Mouse (Mus musculus) urinary bladder, postnatal 14 days (tissue): Measurements from ENCODE around the gene Tmem135.

Experiments used
- DNase-seq: peaks from one replicate; pipeline ENCODE4 v3.0.0; 2021; ENCODE audit warnings: low spot score

Tmem135 gene

DNA sequence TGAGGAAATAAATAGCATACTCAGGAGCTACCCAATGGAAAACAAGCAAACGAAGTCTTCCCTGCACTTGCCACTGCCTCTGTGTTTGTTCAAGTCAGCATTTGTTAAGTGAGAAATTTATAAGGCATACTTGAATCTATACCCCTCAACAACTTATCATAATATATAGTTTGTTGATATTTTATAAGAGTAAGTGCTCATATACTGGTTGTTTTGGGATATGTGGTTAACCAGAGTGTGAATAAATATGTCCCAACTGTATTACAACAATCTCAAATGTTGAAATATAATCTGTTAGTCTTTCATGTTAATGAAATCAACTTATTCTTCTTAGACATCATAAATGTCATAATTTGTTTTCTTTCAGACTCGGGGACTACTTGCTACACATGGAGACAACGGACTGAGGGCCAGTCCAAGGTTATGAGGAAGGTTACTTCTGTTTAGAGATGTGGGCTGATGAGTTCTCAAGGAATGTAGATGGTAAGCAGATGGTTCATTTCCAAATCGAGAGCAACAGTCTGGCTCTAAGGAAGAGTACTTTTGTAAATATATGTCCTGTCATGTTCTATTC lies 152.1 kb downstream of the Tmem135 start:
- no peak for DNase-seq

DNA sequence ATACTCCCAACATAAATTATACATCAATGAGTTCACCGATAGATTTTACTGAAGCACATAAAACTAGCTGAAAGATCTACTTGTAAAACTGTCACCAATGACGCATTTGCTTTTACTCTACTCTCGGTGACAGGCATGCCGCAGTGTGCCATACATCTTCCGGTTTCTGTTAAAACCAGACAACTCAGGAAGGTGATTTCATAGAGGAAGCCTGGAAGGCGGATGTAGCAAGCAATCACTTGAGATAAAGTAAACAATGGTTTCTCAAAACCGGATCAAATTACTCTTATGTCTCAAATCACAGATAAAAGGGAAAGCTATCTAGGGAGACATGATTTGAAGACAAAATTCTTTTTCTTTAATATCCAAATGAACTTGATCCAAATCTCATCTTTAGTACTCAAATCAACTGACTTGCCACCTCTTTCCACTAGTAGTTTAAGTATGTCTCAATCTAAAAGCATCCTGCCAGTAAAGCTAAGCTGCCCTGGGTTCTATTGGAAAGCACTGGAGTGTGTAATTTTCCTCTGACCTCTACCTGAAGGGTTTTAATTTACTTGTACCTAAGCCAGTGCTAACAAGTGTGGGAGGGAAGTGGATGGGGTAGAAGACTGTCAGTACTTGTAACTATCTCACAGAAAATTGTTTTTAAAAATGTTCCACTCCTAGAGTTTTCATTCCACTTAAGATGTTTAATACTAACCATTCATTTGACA lies 155.7 kb downstream of the Tmem135 start:
- DNase-seq = no peak

GRCm38 (mm10) chr7:89247012-89247710 lies 156.9 kb downstream of the Tmem135 start:
- DNase-seq = no peak

DNA sequence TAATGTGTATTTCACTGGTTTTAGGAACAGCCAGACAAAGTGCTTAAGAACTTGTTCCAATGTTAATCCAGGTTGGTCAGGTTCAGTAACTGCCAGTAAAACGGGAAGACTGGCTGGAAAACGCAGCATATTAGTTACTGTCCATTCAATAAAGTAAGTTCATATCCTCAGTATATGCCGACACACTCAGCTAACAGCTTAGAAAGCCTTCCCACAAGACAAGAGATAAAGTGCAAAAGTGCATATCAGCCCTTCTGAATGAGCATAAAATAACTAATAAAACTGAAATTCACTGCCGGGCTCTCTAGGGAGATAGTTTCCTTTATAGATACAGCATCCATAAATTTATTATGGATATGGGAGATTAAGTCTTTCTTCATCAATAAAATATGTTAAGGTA lies 161.5 kb downstream of the Tmem135 start:
- DNase-seq = no peak

- no peak for DNase-seq
These were observed 161.9 kb downstream of the Tmem135 start for GRCm38 (mm10) chr7:89242143-89242542.

GRCm38 (mm10) chr7:89239592-89239991 lies 164.4 kb downstream of the Tmem135 start:
- DNase-seq = no peak

GRCm38 (mm10) chr7:89236592-89236991 lies 167.4 kb downstream of the Tmem135 start:
- DNase-seq = no peak

DNA sequence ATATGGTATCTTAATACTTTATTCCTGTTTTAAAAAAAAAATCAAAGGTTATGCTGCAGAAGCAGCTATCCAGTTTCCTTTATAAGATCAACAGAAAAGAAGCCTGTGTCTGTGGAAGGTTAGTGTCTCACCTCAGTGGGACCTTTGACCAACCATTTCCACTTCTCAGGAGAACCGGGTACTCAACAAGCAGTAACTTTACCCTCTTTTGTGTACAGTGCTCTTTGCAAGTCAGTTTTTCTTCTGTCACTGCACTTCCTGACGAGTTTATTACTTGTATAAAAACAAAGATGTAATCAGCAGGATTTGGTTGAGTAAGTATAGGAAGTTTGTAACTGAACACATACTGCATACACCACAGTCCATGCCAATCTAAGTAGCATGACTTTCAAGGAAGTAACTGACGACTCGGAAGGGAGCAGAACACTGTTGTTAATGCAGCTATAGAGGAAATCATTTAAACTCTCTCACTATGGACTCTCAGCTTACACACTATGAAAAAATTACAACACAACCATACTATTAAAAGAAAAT lies 168.0 kb downstream of the Tmem135 start:
- DNase-seq = no peak

DNA sequence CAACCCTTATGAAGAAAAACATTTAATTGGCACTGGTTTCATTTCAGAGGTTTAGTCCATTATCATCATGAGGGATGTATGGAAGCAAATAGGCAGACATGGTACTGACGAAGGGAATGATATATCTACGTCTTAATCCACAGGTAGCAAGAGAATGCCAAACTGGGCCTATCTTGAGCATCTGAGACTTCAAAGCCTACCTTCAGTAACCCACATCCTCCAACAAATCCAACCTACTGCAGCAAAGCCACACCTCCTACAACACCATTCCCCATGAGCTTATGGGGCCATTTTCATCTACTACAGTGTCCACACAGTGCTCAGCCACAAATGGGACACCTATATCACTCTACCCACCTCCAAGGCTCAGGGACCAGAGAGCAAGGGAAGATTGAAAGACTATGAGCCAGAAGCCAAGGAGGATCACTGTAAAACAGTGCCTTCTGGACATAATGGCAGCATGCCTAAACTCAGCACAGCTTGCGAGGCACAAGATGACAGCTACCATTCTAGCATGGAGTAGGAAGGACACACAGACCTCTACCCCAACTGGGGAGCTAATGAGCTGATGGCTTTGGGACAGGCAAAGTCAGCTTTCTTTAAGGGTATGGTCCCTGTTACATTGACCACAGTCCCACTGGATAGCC lies 171.4 kb downstream of the Tmem135 start:
- DNase-seq = no peak

GRCm38 (mm10) chr7:89231200-89231790 lies 172.7 kb downstream of the Tmem135 start:
- no peak for DNase-seq

DNA sequence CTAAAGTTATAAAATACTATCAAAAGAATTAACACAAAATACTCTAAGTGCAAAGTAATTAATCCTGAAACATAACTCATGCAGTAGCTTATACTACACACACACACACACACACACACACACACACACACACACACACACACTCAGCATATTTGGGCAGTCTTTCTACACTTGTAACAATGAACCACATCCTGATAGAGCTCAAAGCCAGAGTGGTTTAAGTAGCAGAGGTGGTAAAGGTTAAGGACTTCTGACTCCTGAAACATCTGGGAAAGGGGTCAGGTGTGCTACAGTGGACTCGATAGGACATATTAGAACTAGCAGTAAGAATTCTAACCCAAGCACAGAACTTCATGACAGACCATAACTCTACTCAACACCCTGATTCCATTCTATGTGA lies 181.4 kb downstream of the Tmem135 start:
- no peak for DNase-seq

GRCm38 (mm10) chr7:89216628-89217027 lies 187.4 kb downstream of the Tmem135 start:
- DNase-seq = no peak

GRCm38 (mm10) chr7:89216118-89216517 lies 187.9 kb downstream of the Tmem135 start:
- DNase-seq = no peak

GRCm38 (mm10) chr7:89215714-89216113 lies 188.3 kb downstream of the Tmem135 start:
- DNase-seq = no peak

DNA sequence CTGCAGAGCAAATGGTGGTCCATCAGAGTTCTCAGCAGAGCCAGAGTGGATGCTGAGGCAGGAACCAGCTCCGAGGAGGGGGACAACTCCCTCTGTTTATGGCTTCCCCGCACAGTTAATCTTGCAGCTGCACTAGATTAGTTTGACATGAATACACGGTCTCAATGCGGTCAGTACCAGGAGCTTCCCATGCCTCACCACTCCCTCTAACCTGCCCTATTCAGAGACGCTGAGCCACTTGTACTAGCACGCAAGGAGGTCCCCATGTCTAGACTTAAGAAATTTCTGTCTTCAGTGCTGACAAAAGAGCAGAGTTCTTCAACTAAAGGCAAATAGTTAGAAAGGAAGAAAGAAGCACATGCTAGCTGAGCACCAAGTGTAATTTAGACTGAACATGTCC lies 193.5 kb downstream of the Tmem135 start:
- DNase-seq = no peak

DNA sequence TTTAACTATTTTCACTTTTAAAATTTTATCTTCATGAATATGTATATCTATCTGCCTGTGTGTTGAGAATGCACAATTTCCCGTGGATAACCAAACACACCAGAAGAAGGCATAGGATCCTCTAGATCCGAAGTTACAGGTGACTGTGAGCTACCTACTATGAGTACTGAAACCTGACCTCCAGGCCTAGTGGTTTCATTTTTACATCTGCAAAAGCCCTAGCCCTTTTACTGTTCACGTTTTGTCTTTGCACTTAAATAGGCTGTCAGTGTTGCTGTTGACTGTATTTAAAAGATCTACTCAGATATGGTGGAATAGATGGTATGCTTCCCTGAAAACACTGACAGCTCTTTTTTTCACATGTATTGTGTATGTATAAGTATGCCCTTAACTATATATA lies 197.9 kb downstream of the Tmem135 start:
- no peak for DNase-seq

GRCm38 (mm10) chr7:89205402-89205801 lies 198.6 kb downstream of the Tmem135 start:
- no peak for DNase-seq

GRCm38 (mm10) chr7:89203144-89203543 lies 200.9 kb downstream of the Tmem135 start:
- DNase-seq = no peak

DNA sequence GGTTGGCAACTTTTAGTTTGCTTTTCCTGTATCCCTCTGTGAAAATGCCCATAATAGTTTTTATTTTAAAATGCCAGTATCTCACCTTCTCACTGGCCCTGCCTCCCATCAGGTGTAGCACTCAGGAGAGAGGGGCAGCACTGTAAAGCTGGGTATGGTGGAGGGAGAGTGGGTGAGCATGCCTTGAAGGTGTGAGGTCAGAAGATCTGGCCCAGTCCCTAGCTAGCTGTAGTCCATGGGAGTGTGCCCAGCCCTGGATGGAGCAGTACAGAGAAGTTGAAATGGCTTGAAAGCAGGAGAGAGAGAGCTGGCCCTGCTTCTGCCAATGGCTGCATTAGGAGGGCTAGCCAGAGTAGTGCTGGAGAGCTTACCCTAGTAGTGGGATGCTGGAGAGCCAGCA lies 202.1 kb downstream of the Tmem135 start:
- no peak for DNase-seq

DNA sequence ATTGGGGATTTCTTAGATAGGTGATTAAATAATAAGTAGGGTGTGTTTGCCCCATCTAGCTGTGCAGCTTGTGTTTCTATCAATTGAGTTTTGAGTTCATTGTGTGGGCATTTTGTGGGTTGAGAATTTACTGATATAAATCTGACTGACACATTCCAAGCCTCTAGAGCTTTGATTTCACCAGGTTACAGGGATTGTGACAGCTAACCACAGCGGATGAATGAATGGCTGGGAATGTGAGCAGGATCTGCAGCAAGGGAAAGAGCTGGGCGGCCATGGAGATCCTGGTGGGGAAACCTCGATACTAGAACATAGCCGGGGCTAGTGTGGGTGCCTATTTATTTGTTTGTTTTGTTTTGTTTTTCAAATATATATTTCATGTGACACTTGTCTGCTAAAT lies 205.5 kb downstream of the Tmem135 start:
- no peak for DNase-seq

DNA sequence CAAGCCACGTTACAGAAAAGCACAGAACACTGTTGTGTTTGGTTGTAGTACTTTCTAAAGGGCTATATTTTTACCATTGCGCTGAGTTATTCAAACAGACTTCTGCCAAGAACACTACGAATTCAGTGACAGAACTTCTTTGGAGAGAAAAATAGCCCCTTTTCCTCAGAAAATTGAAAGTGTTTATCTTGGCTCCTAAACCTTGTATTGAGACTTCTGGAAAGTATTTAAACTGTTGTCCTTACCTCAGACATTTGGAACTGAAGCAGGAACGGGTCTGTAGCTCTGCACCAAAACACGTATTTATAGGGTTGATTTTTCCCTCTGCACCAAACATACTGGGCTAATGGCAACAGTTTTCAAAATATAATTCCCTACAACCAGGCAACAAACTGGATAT lies 210.6 kb downstream of the Tmem135 start:
- no peak for DNase-seq

DNA sequence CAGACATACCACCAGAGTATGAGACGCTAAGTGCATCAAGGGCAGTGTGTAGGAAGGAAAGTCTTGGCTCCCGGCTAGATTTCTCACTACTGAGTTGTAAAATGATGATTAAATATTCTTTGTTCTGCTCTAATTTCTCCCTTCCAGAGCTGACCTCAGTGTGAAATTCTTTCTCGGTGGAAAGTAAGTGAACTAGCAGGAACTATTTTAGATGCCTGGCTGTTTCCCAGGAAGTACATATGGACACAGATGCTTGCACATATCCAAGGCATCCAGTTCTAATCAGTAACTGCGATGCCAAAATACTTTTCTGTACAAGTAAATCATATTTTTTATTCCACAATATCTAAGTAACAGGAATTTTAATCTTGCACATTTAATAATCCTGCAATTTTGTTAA lies 220.1 kb downstream of the Tmem135 start:
- DNase-seq = no peak
